Mouse (Mus musculus) ZHBTc4 (cell line): Measurements from ENCODE around the gene Atxn2l.

ENCODE experiments used
- DNase-seq: peaks from one replicate; pipeline ENCODE4 v3.0.0-alpha.2; 2011; ENCODE audit warnings: low read depth, low spot score

Atxn2l gene

DNA sequence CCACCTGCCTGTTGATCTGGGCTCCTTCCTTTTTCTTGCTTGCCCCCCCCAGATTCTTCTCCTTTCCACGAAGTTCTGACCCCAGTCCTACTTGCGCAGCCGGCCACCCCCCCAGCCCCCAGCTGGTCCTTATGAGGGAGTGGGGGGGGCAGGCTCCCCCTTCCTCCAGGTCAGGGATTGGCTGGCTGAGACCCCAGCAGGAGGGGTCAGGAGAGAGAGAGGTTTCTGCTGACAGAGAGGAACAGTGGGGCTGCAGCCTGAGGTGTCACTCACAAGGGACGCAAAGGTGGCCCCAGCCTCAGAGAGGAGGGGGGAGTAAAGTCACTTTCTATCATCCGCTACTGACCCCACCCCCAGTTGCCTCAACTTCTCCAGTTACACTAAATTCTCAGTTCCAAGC lies 40.2 kb downstream of the Atxn2l start, which contains the start of gene Atp2a1:
TSS of gene Atp2a1 (minus strand) at position 105 of the 400 bp plus-strand sequence.
- no peak for DNase-seq

- DNase-seq, result no peak
These were observed 41.6 kb downstream of the Atxn2l start for GRCm38 (mm10) chr7:126461626-126462025.

DNA sequence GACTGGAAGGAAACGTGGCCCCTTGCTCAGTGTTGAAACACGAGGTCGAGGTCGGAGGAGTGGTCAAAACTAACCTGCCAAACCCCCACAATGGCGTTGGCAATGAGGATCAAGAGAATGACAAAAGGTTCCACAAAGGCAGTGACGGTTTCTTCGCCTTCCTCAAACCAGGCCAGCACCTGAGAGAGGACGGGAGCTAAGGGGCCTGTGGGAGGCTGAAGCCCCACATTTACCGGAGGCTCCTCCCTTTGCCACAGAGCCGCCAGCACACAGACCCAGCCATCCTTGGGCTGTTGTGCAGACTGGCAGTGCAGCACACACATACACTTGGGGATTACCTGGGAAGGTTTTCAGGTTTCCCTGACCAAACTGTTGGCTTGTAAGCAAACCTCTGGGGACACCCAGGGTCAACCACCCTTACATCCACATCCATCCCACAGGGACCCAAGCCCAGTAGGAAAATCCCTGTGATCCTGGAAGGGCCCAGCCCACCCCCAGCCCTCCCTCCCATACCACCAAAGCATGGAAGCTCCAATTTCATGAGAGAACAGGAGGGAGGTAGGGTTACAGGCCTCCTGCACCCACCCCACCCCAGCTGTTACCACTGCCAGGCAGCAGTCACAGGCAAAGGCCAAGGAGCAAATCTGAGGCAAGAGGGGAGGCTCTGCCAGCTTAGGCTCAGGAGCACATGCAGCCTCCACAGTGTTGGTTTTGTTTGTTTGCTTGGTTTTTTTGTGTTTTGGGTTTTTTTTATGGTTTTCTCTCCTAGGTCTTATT lies 42.4 kb downstream of the Atxn2l start:
- DNase-seq, result no peak

DNA sequence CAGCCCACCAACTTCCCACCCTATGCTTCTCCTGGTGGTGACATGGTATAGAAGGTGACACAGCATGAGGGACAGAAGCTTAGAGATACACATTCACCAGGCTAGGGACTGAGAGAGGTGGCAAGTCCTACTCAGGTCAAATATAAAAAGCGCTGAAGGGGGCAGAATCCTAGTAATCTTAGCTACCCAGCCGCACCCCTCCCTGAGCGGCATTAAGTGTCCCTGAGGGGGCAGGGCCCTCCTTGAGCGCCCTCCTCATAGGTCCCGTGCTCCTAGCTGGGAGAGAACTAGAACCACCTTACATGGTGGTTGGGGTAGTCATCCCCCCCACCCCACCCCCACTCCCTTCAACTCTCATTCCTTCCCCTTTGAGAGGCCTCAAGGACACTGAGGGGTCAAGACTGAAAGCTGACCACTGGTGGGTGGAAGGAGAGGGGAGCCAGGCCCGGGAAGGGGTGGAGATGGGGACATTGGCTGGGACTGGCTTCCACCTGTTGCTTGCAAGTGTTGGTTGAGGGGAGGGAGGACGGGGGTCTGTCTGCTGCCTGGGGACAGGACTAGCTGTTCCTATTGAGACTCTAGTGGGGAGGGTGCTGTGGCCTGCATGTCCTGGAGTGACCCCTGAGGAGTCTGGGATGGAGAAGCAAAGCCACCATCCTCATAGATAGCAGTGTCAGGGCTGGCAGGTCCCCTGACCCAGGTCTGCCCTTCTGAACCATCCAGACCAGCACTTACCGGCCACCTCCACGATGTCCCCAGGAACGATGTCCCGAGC lies 44.2 kb downstream of the Atxn2l start:
- no peak for DNase-seq

GRCm38 (mm10) chr7:126458225-126458624 lies 45.0 kb downstream of the Atxn2l start:
- DNase-seq, result no peak

DNA sequence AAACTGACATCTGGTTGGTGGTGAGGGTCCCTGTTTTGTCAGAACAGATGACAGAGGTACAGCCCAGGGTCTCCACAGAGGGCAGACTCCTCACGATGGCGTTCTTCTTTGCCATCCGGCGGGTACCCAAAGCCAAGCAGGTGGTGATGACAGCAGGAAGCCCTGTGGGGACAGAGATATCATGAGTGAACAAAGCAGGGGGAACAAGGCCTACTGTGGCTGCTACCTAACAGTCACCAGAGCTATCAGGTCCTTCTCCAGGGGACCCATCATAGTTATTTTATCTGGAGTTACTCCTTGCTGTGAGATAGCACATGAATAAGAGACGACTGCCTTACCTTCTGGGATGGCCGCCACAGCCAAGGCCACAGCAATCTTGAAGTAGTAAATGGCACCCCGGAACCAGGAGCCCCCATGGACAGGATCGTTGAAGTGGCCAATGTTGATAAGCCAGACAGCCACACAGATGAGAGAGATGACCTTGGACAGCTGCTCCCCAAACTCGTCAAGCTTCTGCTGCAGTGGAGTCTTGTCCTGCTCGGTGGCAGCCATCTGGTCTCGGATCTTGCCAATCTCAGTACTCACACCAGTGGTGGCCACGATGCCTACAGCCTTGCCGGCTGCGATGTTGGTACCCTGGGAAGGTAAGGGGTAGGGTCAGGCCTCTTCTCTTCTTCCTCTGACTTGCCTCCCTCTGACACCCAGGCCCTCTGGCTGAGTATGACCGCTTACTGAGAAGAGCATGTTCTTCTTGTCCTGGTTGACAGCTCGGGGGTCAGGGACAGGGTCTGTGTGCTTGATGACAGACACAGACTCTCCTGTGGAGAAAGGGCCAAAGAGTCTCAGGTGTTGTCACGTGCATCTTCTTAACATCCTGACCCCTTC lies 46.6 kb downstream of the Atxn2l start:
- DNase-seq, result no peak

DNA sequence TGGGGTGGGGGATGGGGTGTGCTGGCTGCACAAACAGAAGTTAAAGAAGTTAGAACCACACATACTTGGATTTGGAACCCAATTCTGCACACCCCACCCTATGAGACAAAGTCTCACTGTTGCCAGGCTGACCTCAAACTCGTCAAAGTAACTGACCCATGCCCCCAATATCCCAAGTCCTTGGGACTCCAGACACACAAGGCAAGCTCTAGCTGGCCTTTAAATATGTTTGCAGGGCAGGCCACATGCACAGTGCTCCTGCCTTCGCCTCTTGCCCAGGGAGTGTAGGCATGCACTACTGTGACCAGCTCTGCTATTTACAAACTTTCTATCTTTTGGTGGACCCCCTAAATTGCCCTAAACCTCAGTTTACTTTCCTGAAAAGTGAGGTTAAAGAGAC lies 48.0 kb downstream of the Atxn2l start:
- DNase-seq, result no peak

DNA sequence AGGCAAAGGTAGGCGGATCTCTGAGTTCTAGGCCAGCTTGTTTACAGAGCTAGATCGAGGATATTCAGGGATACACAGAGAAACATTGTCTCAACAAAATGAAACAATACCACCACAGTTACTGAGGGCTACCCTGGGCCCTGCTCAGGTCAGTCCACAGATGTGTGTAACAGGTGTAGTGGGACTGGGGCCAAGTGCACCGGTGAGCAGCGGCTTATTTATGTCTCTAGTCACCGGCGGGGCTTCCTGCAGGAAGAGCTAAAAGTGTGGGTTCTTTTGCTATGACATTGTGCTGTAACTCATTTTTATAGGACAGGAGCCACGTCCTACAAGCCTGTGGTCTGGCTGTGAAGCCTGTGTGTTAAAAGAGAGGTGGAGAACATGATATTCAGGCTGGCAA lies 49.4 kb downstream of the Atxn2l start:
- DNase-seq, result no peak

DNA sequence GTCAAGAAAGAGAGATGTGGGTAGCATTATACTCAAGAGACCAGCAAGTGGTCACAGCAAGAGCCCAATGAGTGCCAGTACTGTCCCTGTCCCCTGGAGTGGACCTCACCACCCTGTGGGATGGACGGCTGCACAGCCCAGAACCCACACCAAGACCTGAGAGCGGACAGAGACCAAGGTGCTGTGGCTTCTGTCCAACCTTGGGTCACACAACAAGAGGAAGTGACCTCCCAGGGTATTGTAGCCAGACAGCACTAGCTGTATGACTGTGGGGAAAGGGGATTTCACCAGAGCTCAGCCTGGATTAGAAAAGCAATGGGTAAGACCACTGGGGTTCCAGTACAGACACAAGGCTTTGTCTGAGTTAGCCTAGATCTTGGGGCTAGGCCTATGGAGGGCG lies 51.0 kb downstream of the Atxn2l start:
- no peak for DNase-seq

DNA sequence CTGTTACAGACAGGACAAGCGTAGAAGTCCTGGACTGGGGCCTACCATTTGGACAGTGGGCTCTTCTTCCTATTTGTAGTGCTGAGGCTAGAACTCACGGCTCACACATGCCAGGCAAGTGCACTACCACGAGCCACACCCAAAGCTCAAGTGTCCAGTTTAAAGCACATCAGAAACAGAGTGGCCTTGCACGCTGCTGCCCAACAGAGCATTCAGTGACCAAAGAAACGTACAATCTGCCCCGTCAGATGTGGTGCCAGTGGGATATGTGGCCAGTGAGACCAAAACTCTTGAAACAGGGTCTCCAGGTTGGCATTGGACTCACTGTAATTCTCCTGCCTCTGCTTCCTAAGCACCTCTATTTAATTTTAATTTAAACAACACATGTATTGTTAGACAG lies 52.6 kb downstream of the Atxn2l start:
- no peak for DNase-seq

- no peak for DNase-seq
These were observed 53.2 kb downstream of the Atxn2l start for GRCm38 (mm10) chr7:126449991-126450390.

DNA sequence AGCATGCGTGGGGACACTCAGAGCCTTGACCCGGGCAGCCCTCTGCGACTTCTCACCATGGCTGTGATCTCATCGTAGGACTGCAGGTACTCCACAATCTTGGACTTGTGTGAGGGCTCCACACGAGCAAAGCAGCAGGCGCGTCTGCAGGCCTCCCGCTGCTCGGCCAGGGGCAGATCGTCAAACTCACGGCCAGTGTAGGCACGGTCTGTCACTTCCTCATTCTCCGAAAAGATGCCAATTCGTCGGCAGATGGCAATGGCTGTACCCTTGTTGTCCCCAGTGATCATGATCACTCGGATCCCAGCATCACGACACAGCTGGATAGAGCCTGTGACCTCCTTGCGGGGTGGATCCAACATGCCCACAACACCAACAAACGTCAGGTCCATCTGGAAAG lies 54.8 kb downstream of the Atxn2l start:
- no peak for DNase-seq

GRCm38 (mm10) chr7:126446217-126446616 lies 57.0 kb downstream of the Atxn2l start:
- DNase-seq, result no peak

DNA sequence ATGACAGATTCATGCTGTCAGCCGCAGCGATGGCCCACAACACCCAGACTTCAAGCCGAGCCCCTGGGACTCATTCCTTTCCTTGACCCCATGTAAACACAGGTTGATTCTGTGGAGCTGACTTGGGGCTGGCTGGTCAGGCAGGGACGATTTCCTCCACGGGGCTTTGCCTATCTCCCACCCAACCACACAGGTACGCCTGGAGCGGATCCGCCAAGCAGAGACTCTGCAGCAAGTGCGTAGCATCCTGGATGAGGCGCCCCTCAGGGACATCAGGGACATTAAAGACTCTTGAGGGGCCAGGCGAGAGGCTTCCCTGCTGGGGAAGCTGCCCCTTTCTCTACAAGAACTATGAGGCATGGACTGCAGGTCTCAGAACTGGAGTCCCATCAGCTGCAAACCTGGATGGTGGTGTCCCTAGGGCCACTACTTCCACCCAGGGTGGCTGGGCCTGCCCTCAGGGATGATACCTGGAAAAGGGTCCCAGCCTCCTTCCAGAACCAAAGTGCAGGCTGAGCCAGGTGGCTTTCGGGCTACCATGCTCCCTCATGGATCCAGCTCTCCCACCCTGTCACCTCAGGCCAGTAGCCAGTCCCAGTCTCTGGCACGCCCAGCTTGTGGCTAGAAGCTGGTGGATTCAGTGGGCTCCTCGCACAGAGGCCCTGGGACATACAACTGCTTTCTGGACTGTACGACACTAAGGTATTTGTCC lies 58.0 kb downstream of the Atxn2l start:
- no peak for DNase-seq

DNA sequence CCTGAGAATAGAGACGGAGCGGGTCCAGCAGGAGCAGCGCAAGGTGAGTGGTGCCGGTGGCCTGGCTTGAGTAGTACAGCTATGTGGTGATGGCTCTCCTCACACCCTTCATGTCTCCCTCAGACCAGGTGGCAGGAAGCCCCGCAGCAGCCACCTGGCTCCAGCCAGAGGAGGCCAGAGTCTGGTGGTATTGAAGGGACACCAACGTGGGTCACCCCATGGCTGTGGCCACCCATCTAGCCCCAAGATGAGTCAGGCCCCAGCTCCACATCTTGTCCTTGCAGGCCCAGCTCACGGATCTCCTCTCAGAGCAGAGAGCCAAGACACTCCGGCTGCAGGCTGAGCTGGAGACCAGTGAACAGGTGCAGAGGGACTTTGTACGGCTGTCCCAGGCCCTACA lies 58.7 kb downstream of the Atxn2l start:
- no peak for DNase-seq

DNA sequence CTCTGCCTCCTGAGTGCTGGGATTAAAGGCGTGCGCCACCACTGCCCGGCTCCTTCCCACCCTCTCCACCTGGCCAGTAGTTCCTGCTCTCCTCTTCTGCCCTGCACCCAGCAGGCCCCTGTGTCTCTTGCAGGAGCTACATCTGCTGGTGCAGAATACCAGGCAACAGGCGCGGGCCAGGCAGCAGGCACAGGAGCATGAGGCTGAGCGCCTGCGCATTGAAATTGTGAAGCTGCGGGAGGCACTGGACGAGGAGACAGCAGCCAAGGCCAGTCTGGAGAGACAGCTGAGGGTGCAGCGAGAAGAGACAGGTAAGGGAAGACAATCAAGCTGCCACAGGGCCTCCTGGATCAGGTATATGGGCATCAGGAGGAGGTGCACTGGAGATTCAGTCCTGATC lies 59.2 kb downstream of the Atxn2l start:
- DNase-seq, result no peak
